Mouse (Mus musculus) ovary, adult 2 months (tissue): ENCODE measurements around the gene Serpinb3b. TPM values are rescaled to one million over a fixed set of nuclear protein-coding genes. Genes with fewer than 3 reads are reported as not detected.

Experiments used
- polyA plus RNA-seq: library from polyadenylated mRNA; depleted of rRNA; stranded (reverse); fragments of >200 nt; gene quantifications from 2 replicates; pipeline ENCODE4 v1.2.3, GENCODE M21; 2012; rRNA removed

Serpinb3b gene
- polyA plus RNA-seq: not detected in 2 replicates

DNA sequence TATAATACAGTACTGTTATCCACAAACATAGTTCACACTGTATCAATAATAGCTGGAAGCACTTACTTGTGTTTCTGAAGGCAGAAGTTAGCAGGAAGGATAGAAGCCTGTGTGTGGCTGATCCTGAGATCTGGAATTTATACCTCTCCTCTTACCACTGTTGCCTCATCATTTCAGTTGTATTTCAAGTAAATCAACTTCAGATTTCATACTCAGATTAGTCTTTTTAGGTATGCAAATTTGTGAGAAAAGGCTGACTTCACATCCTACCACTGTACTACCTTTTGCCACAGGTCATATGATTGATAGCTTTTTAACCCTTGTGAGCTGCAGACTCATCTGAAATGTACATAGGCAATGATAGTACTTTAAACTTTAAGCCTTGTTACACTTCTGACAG lies at the start of gene Serpinb3b, which contains the start of gene Serpinb3c:
Serpinb3b (minus strand) TSS at position 101 of the 400 bp plus-strand sequence.
Serpinb3c (minus strand) TSS at position 111 of the 400 bp plus-strand sequence.

Other genes starting within 250 kb of the Serpinb3b start
- gene Serpinb3a, start 226.1 kb downstream of the Serpinb3b start, polyA plus RNA-seq: not detected in 2 replicates
- gene Serpinb3d, start 194.9 kb downstream of the Serpinb3b start, polyA plus RNA-seq: not detected in 2 replicates
- gene Serpinb3c, start within 50 bp of the Serpinb3b start, polyA plus RNA-seq: not detected in 2 replicates
- gene Serpinb11, start 82.8 kb upstream of the Serpinb3b start, polyA plus RNA-seq: 0.38 and 0.44 TPM in 2 replicates
- not detected in 2 replicates for gene Serpinb7, start 121.3 kb upstream of the Serpinb3b start, polyA plus RNA-seq
- 0.07 TPM in 1 of 2 replicates, not detected in the other for gene Serpinb2, start 233.1 kb upstream of the Serpinb3b start, polyA plus RNA-seq